Mouse (Mus musculus) myocyte (in vitro differentiated cells): ENCODE measurements around the gene Mocs1.

Source experiments
- CEBPB ChIP-seq: IDR thresholded peaks from 2 replicates; pipeline ENCODE4 v1.6.1; 2011; ENCODE audit warnings: mild to moderate bottlenecking, moderate library complexity; ENCODE audit not compliant: poor library complexity, insufficient read depth, severe bottlenecking
- POLR2A ChIP-seq: IDR thresholded peaks from one replicate; pipeline ENCODE4 v1.6.1; 2011; ENCODE audit warnings: low read depth, mild to moderate bottlenecking, control low read depth, moderate library complexity; ENCODE audit not compliant: insufficient read length
- SRF ChIP-seq: IDR thresholded peaks from one replicate; pipeline ENCODE4 v1.6.1; 2011; ENCODE audit warnings: low read depth; ENCODE audit not compliant: control insufficient read depth, insufficient read length
- TCF12 ChIP-seq: IDR thresholded peaks from one replicate; pipeline ENCODE4 v1.6.1; 2011; ENCODE audit warnings: mild to moderate bottlenecking, control low read depth; ENCODE audit not compliant: poor library complexity, insufficient read depth, severe bottlenecking
- USF1 ChIP-seq: IDR thresholded peaks from one replicate; pipeline ENCODE4 v1.6.1; 2011; ENCODE audit warnings: low read depth, mild to moderate bottlenecking, control low read depth, moderate library complexity

DNA sequence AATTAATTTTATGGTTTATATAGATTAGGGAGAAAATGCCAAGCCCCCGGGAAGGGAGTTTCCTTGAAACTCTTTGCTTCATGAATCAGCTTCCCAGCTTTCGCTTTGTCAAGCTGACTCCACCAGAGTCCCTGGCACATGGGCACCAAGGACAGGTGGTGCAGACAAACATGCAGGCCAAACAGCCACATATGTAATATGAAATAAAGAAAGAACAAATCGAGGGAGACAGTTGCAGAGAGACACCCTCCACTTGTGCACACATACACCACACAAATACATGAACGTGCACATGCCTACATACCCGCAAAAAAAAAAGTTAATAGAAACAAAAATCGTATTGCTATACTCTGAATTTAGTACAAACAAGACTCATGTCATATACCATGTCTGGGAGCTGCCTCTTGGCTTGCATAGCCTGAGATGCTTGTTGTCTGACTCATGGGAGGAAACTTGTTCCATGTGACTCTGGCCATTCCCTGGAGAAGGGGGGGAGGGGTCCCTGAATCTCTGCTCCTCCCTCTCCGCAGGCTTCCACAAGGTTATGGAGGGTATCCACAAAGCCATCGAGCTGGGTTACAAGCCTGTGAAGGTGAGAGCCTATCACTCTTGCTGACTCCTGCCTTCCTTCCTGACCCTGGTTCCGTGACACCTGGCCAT, 20.5 kb downstream of the Mocs1 start:
- TF ChIP-seq CEBPB = no peak
- TF ChIP-seq SRF = no peak
- TF ChIP-seq TCF12 = no peak
- no peak for TF ChIP-seq POLR2A
- no peak for TF ChIP-seq USF1
